Mouse (Mus musculus): Measurements from ENCODE around the gene Zfp488.

The Zfp488 gene

GRCm38 (mm10) chr14:33978604-33979059 lies at the start of gene Zfp488:
Gene Zfp488 (minus strand): TSS chr14:33978764.
- DNase-seq, result peak in 1 of 2 experiments; percentile 15

GRCm38 (mm10) chr14:34026710-34027109 lies 48.1 kb upstream of the Zfp488 start:
- no peak for DNase-seq

- no peak for DNase-seq
These were observed 38.4 kb upstream of the Zfp488 start for GRCm38 (mm10) chr14:34016938-34017337.

GRCm38 (mm10) chr14:34016381-34016780 lies 37.8 kb upstream of the Zfp488 start, which contains the start of gene Gm5460:
Gene Gm5460 (plus strand): TSS chr14:34016758.
- DNase-seq, result no peak

GRCm38 (mm10) chr14:34015063-34015462 lies 36.5 kb upstream of the Zfp488 start, which contains the start of gene Gm30083:
Gene Gm30083 (minus strand): TSS chr14:34015182.
- no peak for DNase-seq

GRCm38 (mm10) chr14:34002358-34002757 lies 23.8 kb upstream of the Zfp488 start:
- no peak for DNase-seq

GRCm38 (mm10) chr14:34001445-34001844 lies 22.9 kb upstream of the Zfp488 start:
- no peak for DNase-seq

- DNase-seq, result no peak
These were observed 21.5 kb upstream of the Zfp488 start for GRCm38 (mm10) chr14:34000076-34000475.

- no peak for DNase-seq
These were observed 18.9 kb upstream of the Zfp488 start for GRCm38 (mm10) chr14:33997427-33997826.

GRCm38 (mm10) chr14:33993521-33994289 lies 15.1 kb upstream of the Zfp488 start:
- no peak for DNase-seq

- no peak for DNase-seq
These were observed 14.5 kb upstream of the Zfp488 start for GRCm38 (mm10) chr14:33993051-33993450.

GRCm38 (mm10) chr14:33991971-33992370 lies 13.4 kb upstream of the Zfp488 start:
- DNase-seq, result peak; percentile 79 to 86

GRCm38 (mm10) chr14:33989201-33989600 lies 10.6 kb upstream of the Zfp488 start:
- DNase-seq, result no peak

- DNase-seq, result peak in 1 of 2 experiments; percentile 22
These were observed 816 bp downstream of the Zfp488 start for GRCm38 (mm10) chr14:33977748-33978147.

GRCm38 (mm10) chr14:33974752-33975151 lies 3.8 kb downstream of the Zfp488 start:
- no peak for DNase-seq

GRCm38 (mm10) chr14:33972679-33973078 lies 5.9 kb downstream of the Zfp488 start:
- DNase-seq, result peak in 1 of 2 experiments; percentile 22

- DNase-seq, result no peak
These were observed 12.9 kb downstream of the Zfp488 start for GRCm38 (mm10) chr14:33965675-33966074.

- peak; percentile 66 to 69 for DNase-seq
These were observed 19.2 kb downstream of the Zfp488 start for GRCm38 (mm10) chr14:33959341-33959740.

- DNase-seq, result no peak
These were observed 19.7 kb downstream of the Zfp488 start for GRCm38 (mm10) chr14:33958841-33959240.

- DNase-seq, result no peak
These were observed 20.4 kb downstream of the Zfp488 start for GRCm38 (mm10) chr14:33958186-33958585.

- DNase-seq, result no peak
These were observed 22.5 kb downstream of the Zfp488 start for GRCm38 (mm10) chr14:33956055-33956454.

- no peak for DNase-seq
These were observed 24.8 kb downstream of the Zfp488 start, which contains the start of gene Rbp3 for GRCm38 (mm10) chr14:33953761-33954160. Gene Rbp3 (plus strand): TSS chr14:33954003.

GRCm38 (mm10) chr14:33952233-33952981 lies 26.2 kb downstream of the Zfp488 start:
- DNase-seq, result peak; percentile 21 to 35

- no peak for DNase-seq
These were observed 32.4 kb downstream of the Zfp488 start for GRCm38 (mm10) chr14:33946125-33946524.

All from cerebellum, adult 18-20 months (tissue).